Mouse (Mus musculus) heart, postnatal 25 days (tissue): ENCODE measurements around the gene Gpr183. TPM values are rescaled to one million over a fixed set of nuclear protein-coding genes. Genes with fewer than 3 reads are reported as not detected.

ENCODE experiments used
- DNase-seq: peaks from one replicate; pipeline ENCODE4 v3.0.0; 2022; ENCODE audit warnings: low spot score
- intact Hi-C: fragments of 180-260 bp; cut with DNase I; formaldehyde crosslinking; loops from one replicate; pipeline ENCODE4 v1.15.1; 2025
- total RNA-seq, 2 experiments: library from RNA; stranded (reverse); gene quantifications; 2 replicates each; pipeline ENCODE4 v1.2.3; 2021

Gene Gpr183
- total RNA-seq = 1 to 10 TPM; 1.4 to 1.6 TPM

- no peak for DNase-seq
- intact Hi-C loops = no loop called here
These were observed at the start of gene Gpr183 for GRCm38 (mm10) chr14:121964990-121965389. Gene Gpr183, minus strand, starts transcription at chr14:121965195.

- intact Hi-C loops = no loop called here
- DNase-seq = peak; percentile 36
These were observed 48.5 kb upstream of the Gpr183 start for GRCm38 (mm10) chr14:122013417-122013951.

- DNase-seq = no peak
- intact Hi-C loops = no loop called here
These were observed 47.8 kb upstream of the Gpr183 start for GRCm38 (mm10) chr14:122012814-122013213.

- no peak for DNase-seq
- intact Hi-C loops = no loop called here
These were observed 47.2 kb upstream of the Gpr183 start for GRCm38 (mm10) chr14:122012193-122012592.

GRCm38 (mm10) chr14:122011768-122012167 is 46.8 kb upstream of the Gpr183 start:
- intact Hi-C loops = no loop called here
- DNase-seq = no peak

- intact Hi-C loops = no loop called here
- DNase-seq = peak; percentile 20
These were observed 45.3 kb upstream of the Gpr183 start for GRCm38 (mm10) chr14:122010301-122010700.

GRCm38 (mm10) chr14:122009502-122009901 is 44.5 kb upstream of the Gpr183 start:
- intact Hi-C loops = loop anchor here (1.0 kb wide), 1 partner anchor 23 kb away; no protein-coding TSS in a partner anchor
- no peak for DNase-seq

GRCm38 (mm10) chr14:122008261-122008660 is 43.3 kb upstream of the Gpr183 start:
- intact Hi-C loops = no loop called here

GRCm38 (mm10) chr14:122003812-122004211 is 38.8 kb upstream of the Gpr183 start:
- DNase-seq = no peak
- intact Hi-C loops = no loop called here

More at GRCm38 (mm10) chr14:122008261-122008660, 43.3 kb upstream of the Gpr183 start:
- no peak for DNase-seq

- intact Hi-C loops = no loop called here
- no peak for DNase-seq
These were observed 37.2 kb upstream of the Gpr183 start for GRCm38 (mm10) chr14:122002224-122002623.

GRCm38 (mm10) chr14:122000346-122001105 is 35.5 kb upstream of the Gpr183 start:
- no peak for DNase-seq
- intact Hi-C loops = no loop called here

- intact Hi-C loops = no loop called here
- no peak for DNase-seq
These were observed 34.5 kb upstream of the Gpr183 start for GRCm38 (mm10) chr14:121999455-121999854.

- intact Hi-C loops = no loop called here
- peak; percentile 37 for DNase-seq
These were observed 31.8 kb upstream of the Gpr183 start for GRCm38 (mm10) chr14:121996786-121997185.

GRCm38 (mm10) chr14:121995557-121995870 is 30.5 kb upstream of the Gpr183 start:
- intact Hi-C loops = no loop called here
- DNase-seq = no peak

GRCm38 (mm10) chr14:121994846-121995556 is 30.0 kb upstream of the Gpr183 start:
- no peak for DNase-seq
- intact Hi-C loops = no loop called here

- intact Hi-C loops = no loop called here
- DNase-seq = no peak
These were observed 29.2 kb upstream of the Gpr183 start for GRCm38 (mm10) chr14:121994171-121994700.

GRCm38 (mm10) chr14:121993616-121994015 is 28.6 kb upstream of the Gpr183 start:
- DNase-seq = no peak
- intact Hi-C loops = no loop called here

GRCm38 (mm10) chr14:121992395-121993280 is 27.6 kb upstream of the Gpr183 start:
- DNase-seq = no peak
- intact Hi-C loops = no loop called here

GRCm38 (mm10) chr14:121991921-121992320 is 26.9 kb upstream of the Gpr183 start:
- DNase-seq = no peak

GRCm38 (mm10) chr14:121990897-121991296 is 25.9 kb upstream of the Gpr183 start:
- intact Hi-C loops = no loop called here
- no peak for DNase-seq

More at GRCm38 (mm10) chr14:121991921-121992320, 26.9 kb upstream of the Gpr183 start:
- intact Hi-C loops = no loop called here
